Mouse (Mus musculus) embryonic facial prominence, embryonic 14.5 days (tissue): Measurements from ENCODE around the gene Clgn. TPM values are rescaled to one million over a fixed set of nuclear protein-coding genes. Genes with fewer than 3 reads are reported as not detected.
"Not testable (repeated sequence)": the region's sequence is repeated elsewhere in the genome, so short reads cannot be mapped to it uniquely, and the experiment has no call there.

Experiments used
- ATAC-seq: fragments of 200-750 bp; cut with Nextera tagmentation; 2 replicates; pipeline ENCODE4 v1.8.0; 2017; ENCODE audit warnings: low read depth, moderate number of reproducible peaks, moderate TSS enrichment
- DNase-seq: peaks from one replicate; pipeline ENCODE4 v3.0.0-alpha.2; 2015; ENCODE audit warnings: low spot score
- H3K27ac ChIP-seq: fragments of 300-500 bp; sonication (generic); replicated peaks from 2 replicates; pipeline ENCODE4 v1.5.1; 2014; ENCODE audit warnings: low read depth, mild to moderate bottlenecking, low read length, moderate library complexity
- H3K27me3 ChIP-seq: fragments of 300-500 bp; sonication (generic); replicated peaks from 2 replicates; pipeline ENCODE4 v1.6.1; 2014; ENCODE audit warnings: low read length; ENCODE audit not compliant: control insufficient read depth, insufficient read depth
- H3K36me3 ChIP-seq: fragments of 300-500 bp; sonication (generic); 2 replicates; pipeline ENCODE4 v1.6.1; 2014; ENCODE audit warnings: low read length, mixed read lengths; ENCODE audit not compliant: control insufficient read depth, insufficient read depth
- H3K4me1 ChIP-seq: fragments of 300-500 bp; sonication (generic); 2 replicates; pipeline ENCODE4 v1.6.1; 2014; ENCODE audit warnings: antibody characterized with exemption, low read length; ENCODE audit not compliant: control insufficient read depth, insufficient read depth
- H3K4me2 ChIP-seq: fragments of 300-500 bp; sonication (generic); 2 replicates; pipeline ENCODE4 v1.6.1; 2014; ENCODE audit warnings: low read depth, mild to moderate bottlenecking, low read length, moderate library complexity, mixed read lengths
- H3K4me3 ChIP-seq: fragments of 300-500 bp; sonication (generic); 2 replicates; pipeline ENCODE4 v1.5.1; 2014; ENCODE audit warnings: low read depth, mild to moderate bottlenecking, low read length
- H3K9ac ChIP-seq: fragments of 300-500 bp; sonication (generic); 2 replicates; pipeline ENCODE4 v1.6.1; 2014; ENCODE audit warnings: low read depth, mild to moderate bottlenecking, low read length, moderate library complexity, mixed read lengths
- H3K9me3 ChIP-seq: fragments of 300-500 bp; sonication (generic); 2 replicates; pipeline ENCODE4 v1.6.1; 2016; ENCODE audit warnings: low read length; ENCODE audit not compliant: control insufficient read depth
- WGBS: fragments of 180-500 bp; shearing (Covaris S2); extraction: QIAGEN DNeasy Blood & Tissue Kit; methylation state at CpG from one replicate; pipeline ENCODE4 v1.1.7; 2014; 5-methylcytosine and 5-hydroxymethylcytosine counted together
- polyA plus RNA-seq: library from polyadenylated mRNA; unstranded; fragments of >200 nt; fragmentation: Nextera tagmentation; extraction: Ambion mirVana; gene quantifications from 2 replicates; pipeline ENCODE4 v1.2.1, GENCODE M21; 2014

Clgn gene
- polyA plus RNA-seq, 1 experiment from 2014 or later, result 4.1 TPM

DNA sequence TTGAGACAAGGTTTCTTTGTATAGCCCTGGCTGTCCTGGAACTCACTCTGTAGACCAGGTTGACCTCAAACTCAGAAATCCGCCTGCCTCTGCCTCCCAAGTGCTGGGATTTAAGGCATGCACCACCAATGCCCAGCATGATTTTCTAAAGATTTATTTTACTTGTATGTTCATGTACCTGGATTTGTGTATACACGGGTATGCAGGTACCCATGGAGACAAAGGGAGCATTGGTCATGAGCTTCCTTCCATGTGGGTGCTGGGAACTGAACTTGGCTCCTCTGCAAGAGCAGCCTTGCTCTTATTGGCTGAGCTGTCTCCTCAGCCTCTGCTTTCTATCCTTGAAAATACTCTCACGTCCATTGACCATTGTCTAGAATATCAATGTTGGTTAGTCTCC, 39.0 kb downstream of the Clgn start:
- H3K4me1 ChIP-seq, H3K9ac ChIP-seq, H3K27me3 ChIP-seq, DNase-seq, H3K4me2 ChIP-seq, H3K9me3 ChIP-seq, H3K36me3 ChIP-seq, ATAC-seq, H3K4me3 ChIP-seq, H3K27ac ChIP-seq: not testable (repeated sequence)
- 91% methylated on average over 3 of the region's 3 CpGs for WGBS

DNA sequence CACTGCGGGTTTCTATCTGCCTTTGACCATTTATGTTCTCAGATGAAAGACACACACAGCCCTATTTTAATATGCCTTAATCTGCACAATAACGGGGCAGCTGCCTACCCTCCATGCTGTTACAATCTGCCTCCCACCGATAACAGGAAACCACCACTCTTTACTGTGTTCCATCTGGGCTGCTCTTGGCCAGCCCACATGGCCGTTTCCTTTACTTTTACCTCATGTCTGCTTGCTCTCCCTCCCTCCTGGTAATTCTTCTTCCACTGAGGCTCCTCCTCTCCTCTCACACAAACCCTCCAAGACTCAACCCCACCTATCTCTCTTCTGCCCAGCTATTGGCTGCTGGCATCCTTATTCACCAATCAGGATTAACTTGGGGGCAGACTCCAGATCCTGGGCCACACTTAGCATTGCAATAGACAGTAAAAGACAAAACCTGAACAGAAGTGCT, 39.4 kb downstream of the Clgn start:
- no peak for ATAC-seq
- Histone ChIP-seq H3K4me2 (no peak overlapping the region), H3K27me3 (no peaks in the 10 kb centered on the region), H3K36me3 (peaks cover 5% of the 10 kb centered on the region; the same call in 1 of the 2 replicates), H3K27ac (no peak overlapping the region), H3K4me1 (no peaks in the 10 kb centered on the region), H3K9me3 (no peaks in the 10 kb centered on the region), H3K4me3 (no peak overlapping the region), H3K9ac (no peak overlapping the region)
- no peak for DNase-seq
- 66% methylated on average over 4 of the region's 4 CpGs for WGBS

DNA sequence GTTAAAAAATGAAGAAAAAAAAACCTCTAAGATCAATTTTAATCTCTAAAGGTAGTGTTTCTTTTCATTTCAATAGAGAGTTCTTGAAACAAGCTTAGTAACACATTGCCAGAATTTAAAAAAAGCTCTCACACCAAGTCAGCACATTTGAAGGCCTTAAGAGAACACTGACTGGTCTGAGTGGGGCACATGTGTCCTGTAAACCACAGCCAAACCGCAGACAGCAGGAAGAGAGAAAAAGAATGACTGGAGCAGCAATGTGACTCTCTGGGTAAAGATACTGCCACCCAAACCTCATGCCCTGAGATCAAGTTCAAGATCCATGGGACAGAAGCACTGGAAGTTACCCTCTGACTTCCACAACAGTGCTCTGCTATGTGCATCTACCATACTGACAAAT, 47.4 kb downstream of the Clgn start:
- no peak for ATAC-seq
- no peak overlapping the region for H3K4me2 ChIP-seq
- H3K4me3 ChIP-seq, result no peak overlapping the region
- H3K9me3 ChIP-seq, result no peaks in the 10 kb centered on the region
- no peaks in the 10 kb centered on the region for H3K27me3 ChIP-seq
- no peak for DNase-seq
- H3K27ac ChIP-seq, result no peak overlapping the region
- H3K4me1 ChIP-seq, result peaks cover 10% of the 10 kb centered on the region
- 61% methylated on average over 1 of the region's 1 CpGs for WGBS
- no peak overlapping the region for H3K9ac ChIP-seq
- H3K36me3 ChIP-seq, result peaks cover 27% of the 10 kb centered on the region

GRCm38 (mm10) chr8:83441656-83442242, 52.1 kb downstream of the Clgn start:
- peaks cover 10% of the 10 kb centered on the region for H3K4me1 ChIP-seq
- WGBS, result under 1% methylated on average over 29 of the region's 29 CpGs
- no peaks in the 10 kb centered on the region for H3K9me3 ChIP-seq
- H3K4me2 ChIP-seq, result peak overlapping the region; percentile 70
- no peaks in the 10 kb centered on the region for H3K27me3 ChIP-seq
- ATAC-seq, result no peak
- DNase-seq, result peak; percentile 33
- peaks cover 11% of the 10 kb centered on the region for H3K36me3 ChIP-seq
- peak overlapping the region; percentile 92 for H3K27ac ChIP-seq
- H3K4me3 ChIP-seq, result peak overlapping the region; percentile 89
- H3K9ac ChIP-seq, result peak overlapping the region; percentile 94

DNA sequence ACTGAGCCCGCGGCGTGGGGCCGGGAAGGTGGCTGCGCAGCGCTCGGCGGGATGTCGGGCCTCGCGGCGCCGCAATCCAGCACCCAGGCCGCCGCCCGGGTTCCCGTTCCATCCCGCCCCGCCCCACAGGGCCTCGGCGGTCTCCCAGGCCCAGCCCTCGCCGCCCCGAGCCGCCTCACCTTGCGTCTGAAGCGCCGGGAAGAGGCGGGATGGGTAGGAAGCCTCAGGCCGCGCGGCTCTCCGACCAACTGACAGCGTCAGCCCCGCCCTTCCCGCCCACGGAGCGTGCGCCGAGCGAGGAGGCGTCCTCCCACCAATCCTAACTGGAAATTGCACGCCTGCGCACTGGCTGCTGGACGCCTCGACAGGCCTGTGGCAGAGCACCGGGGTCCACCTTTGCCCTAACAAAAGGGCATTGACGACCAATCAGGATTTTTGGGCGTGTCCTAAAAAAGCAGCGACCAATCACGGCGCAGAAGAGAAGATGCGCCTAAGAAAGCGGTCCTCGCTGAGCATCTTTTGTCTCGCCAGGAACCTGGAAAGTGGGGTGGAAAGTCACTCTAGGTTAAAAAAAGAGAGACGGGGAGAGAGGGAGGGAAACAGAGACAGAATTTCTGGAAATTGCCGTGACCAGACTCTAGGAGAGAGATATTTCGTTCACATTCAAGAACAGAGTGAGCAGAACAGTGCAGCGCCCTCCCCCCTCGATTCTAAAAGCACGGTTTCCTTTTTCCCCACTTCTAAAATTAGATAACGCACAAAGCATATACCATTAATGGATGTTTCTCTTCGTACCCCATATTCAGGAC, 52.8 kb downstream of the Clgn start:
- Histone ChIP-seq H3K27ac (peak overlapping the region; percentile 92), H3K36me3 (peaks cover 5% of the 10 kb centered on the region; the same call in 1 of the 2 replicates), H3K27me3 (no peaks in the 10 kb centered on the region), H3K4me3 (peak overlapping the region; percentile 89), H3K4me1 (peaks cover 10% of the 10 kb centered on the region), H3K9me3 (no peaks in the 10 kb centered on the region), H3K4me2 (peak overlapping the region; percentile 70), H3K9ac (peak overlapping the region; percentile 94)
- ATAC-seq, result peak; percentile 100
- under 1% methylated on average over 51 of the region's 64 CpGs for WGBS
- peak; percentile 100 for DNase-seq

- DNase-seq (no peak), ATAC-seq (no peak)
- Histone ChIP-seq H3K4me2 (peak overlapping the region; percentile 70), H3K9ac (peak overlapping the region; percentile 94), H3K27me3 (no peaks in the 10 kb centered on the region), H3K4me1 (peaks cover 10% of the 10 kb centered on the region), H3K36me3 (no peaks in the 10 kb centered on the region), H3K27ac (peak overlapping the region; percentile 89), H3K9me3 (no peaks in the 10 kb centered on the region), H3K4me3 (peak overlapping the region; percentile 89)
- 26% methylated on average over 5 of the region's 5 CpGs for WGBS
Observed at GRCm38 (mm10) chr8:83443052-83443400, 53.4 kb downstream of the Clgn start.

DNA sequence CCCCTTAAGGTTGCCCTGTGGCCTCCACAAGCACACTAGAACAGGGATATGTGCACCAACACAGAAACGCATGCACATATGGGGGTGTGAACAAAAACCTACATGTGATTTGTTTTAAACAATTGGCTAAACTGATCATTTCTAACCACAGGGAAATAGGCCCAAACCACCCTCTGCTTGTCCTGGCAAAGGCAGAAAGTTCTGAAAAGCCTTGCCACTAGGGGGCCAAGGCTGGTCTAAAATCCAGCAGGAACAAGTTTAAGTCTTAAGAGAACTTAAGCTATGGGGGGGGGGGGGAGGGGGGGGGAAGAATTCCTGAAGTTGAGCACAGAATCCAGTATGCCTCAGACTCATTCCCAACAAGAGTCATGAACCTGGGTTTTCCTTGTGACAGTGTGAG, 60.3 kb downstream of the Clgn start:
- H3K9me3 ChIP-seq, result no peaks in the 10 kb centered on the region
- no peaks in the 10 kb centered on the region for H3K27me3 ChIP-seq
- 70% methylated on average over 1 of the region's 1 CpGs for WGBS
- no peaks in the 10 kb centered on the region for H3K4me1 ChIP-seq
- H3K36me3 ChIP-seq, result no peaks in the 10 kb centered on the region
- H3K9ac ChIP-seq, result no peak overlapping the region
- H3K27ac ChIP-seq, result no peak overlapping the region
- no peak overlapping the region for H3K4me3 ChIP-seq
- ATAC-seq, result no peak
- peak; percentile 31 for DNase-seq
- no peak overlapping the region for H3K4me2 ChIP-seq

GRCm38 (mm10) chr8:83451056-83451455, 61.4 kb downstream of the Clgn start:
- Histone ChIP-seq H3K27ac (no peak overlapping the region), H3K36me3 (no peaks in the 10 kb centered on the region), H3K9ac (no peak overlapping the region), H3K9me3 (peaks cover 8% of the 10 kb centered on the region; the same call in 1 of the 2 replicates), H3K27me3 (no peaks in the 10 kb centered on the region), H3K4me2 (no peak overlapping the region), H3K4me3 (no peak overlapping the region), H3K4me1 (no peaks in the 10 kb centered on the region)
- peak; percentile 55 for DNase-seq
- WGBS, result 17% methylated on average over 3 of the region's 3 CpGs
- no peak for ATAC-seq
